Mouse (Mus musculus): ENCODE results near the gene Strn3.
"Not testable (repeated sequence)": the region's sequence is repeated elsewhere in the genome, so short reads cannot be mapped to it uniquely, and the experiment has no call there.

Gene Strn3

GRCm38 (mm10) chr12:51622670-51623365, 68.9 kb downstream of the Strn3 start:
- intact Hi-C loops (cut with DNase I), result no loop called here

- intact Hi-C loops (cut with DNase I), result no loop called here
Observed at GRCm38 (mm10) chr12:51621161-51621560, 70.5 kb downstream of the Strn3 start.

- intact Hi-C loops (cut with DNase I), result no loop called here
Observed at GRCm38 (mm10) chr12:51620572-51620971, 71.1 kb downstream of the Strn3 start.

- intact Hi-C loops (cut with DNase I), result loop anchor here (10.0 kb wide), 1 partner anchor 208 kb away; no protein-coding TSS in a partner anchor
Observed at GRCm38 (mm10) chr12:51612361-51612760, 79.3 kb downstream of the Strn3 start.

- intact Hi-C loops (cut with DNase I), result no loop called here
Observed at GRCm38 (mm10) chr12:51606138-51606537, 85.6 kb downstream of the Strn3 start.

GRCm38 (mm10) chr12:51603306-51603705, 88.4 kb downstream of the Strn3 start:
- intact Hi-C loops (cut with DNase I), result no loop called here

- intact Hi-C loops (cut with DNase I), result loop anchor here (10.0 kb wide), 1 partner anchor 149 kb away; no protein-coding TSS in a partner anchor
Observed at GRCm38 (mm10) chr12:51594030-51594470, 97.6 kb downstream of the Strn3 start.

GRCm38 (mm10) chr12:51593229-51594029, 98.3 kb downstream of the Strn3 start, which contains the start of gene Coch:
Coch (plus strand) TSS chr12:51593341.
- intact Hi-C loops (cut with DNase I), result loop anchor here (10.0 kb wide), 1 partner anchor 149 kb away; no protein-coding TSS in a partner anchor

- intact Hi-C loops (cut with DNase I), result loop anchor here (10.0 kb wide), 1 partner anchor 148 kb away; no protein-coding TSS in a partner anchor
Observed at GRCm38 (mm10) chr12:51592888-51593228, 98.8 kb downstream of the Strn3 start.

GRCm38 (mm10) chr12:51591921-51592320, 99.8 kb downstream of the Strn3 start:
- intact Hi-C loops (cut with DNase I), result loop anchor here (10.0 kb wide), 1 partner anchor 147 kb away; no protein-coding TSS in a partner anchor

GRCm38 (mm10) chr12:51589263-51589662, 102.4 kb downstream of the Strn3 start:
- intact Hi-C loops (cut with DNase I), result no loop called here

- intact Hi-C loops (cut with DNase I), result not testable (repeated sequence)
Observed at GRCm38 (mm10) chr12:51577816-51578215, 113.9 kb downstream of the Strn3 start.

GRCm38 (mm10) chr12:51572651-51573050, 119.0 kb downstream of the Strn3 start:
- intact Hi-C loops (cut with DNase I), result no loop called here

- intact Hi-C loops (cut with DNase I), result no loop called here
Observed at GRCm38 (mm10) chr12:51569944-51570343, 121.8 kb downstream of the Strn3 start.

GRCm38 (mm10) chr12:51569472-51569871, 122.2 kb downstream of the Strn3 start:
- intact Hi-C loops (cut with DNase I), result no loop called here

GRCm38 (mm10) chr12:51567225-51567624, 124.5 kb downstream of the Strn3 start:
- intact Hi-C loops (cut with DNase I), result no loop called here

GRCm38 (mm10) chr12:51561416-51561815, 130.3 kb downstream of the Strn3 start:
- intact Hi-C loops (cut with DNase I), result no loop called here
